Mouse (Mus musculus): ENCODE measurements at regions not wholly inside any gene's neighbourhood (a gene's known extent, or its start where the extent isn't known, plus 50 kb on each side); places are given as distances from the start of the nearest gene placed in this dataset.

GRCm38 (mm10) chr1:177382596-177383190 is 59.5 kb upstream of the Zbtb18 start:
- DNase-seq (no peak), ATAC-seq (peak; percentile 2; the same call in 1 of the 2 replicates)
- H3K4me1 ChIP-seq (ENCODE audit: insufficient read depth) = no peaks in the 10 kb centered on the region
- H3K4me3 ChIP-seq (ENCODE audit: low read depth, low read length) = no peak overlapping the region
- 24% methylated on average over 16 of the region's 16 CpGs for WGBS
- no peak for TF ChIP-seq CTCF (IDR thresholded peaks at IDR 0.05; ENCODE audit: low read depth)
- H3K9ac ChIP-seq = no peak overlapping the region
- H3K9me3 ChIP-seq (ENCODE audit: low read length) = no peaks in the 10 kb centered on the region
- H3K27me3 ChIP-seq (ENCODE audit: insufficient read depth, low read length) = no peaks in the 10 kb centered on the region
- no peaks in the 10 kb centered on the region for H3K36me3 ChIP-seq (ENCODE audit: insufficient read depth)
- H3K27ac ChIP-seq (ENCODE audit: low read depth, low read length) = no peak overlapping the region
- H3K4me2 ChIP-seq (ENCODE audit: low read depth) = no peak overlapping the region

- ATAC-seq = peak; percentile 32
- no peaks in the 10 kb centered on the region for H3K9me3 ChIP-seq (ENCODE audit: low read length)
- no peak overlapping the region for H3K4me2 ChIP-seq (ENCODE audit: low read depth)
- no peak for DNase-seq
- no peak overlapping the region for H3K9ac ChIP-seq
- H3K4me3 ChIP-seq (ENCODE audit: low read depth, low read length) = no peak overlapping the region
- H3K36me3 ChIP-seq (ENCODE audit: insufficient read depth) = no peaks in the 10 kb centered on the region
- no peak for TF ChIP-seq CTCF (IDR thresholded peaks at IDR 0.05; ENCODE audit: low read depth)
- 62% methylated on average over 4 of the region's 4 CpGs for WGBS
- H3K27me3 ChIP-seq (ENCODE audit: insufficient read depth, low read length) = no peaks in the 10 kb centered on the region
- no peak overlapping the region for H3K27ac ChIP-seq (ENCODE audit: low read depth, low read length)
- H3K4me1 ChIP-seq (ENCODE audit: insufficient read depth) = no peaks in the 10 kb centered on the region
Measured at GRCm38 (mm10) chr1:177382147-177382546, 60.0 kb upstream of the Zbtb18 start.

- ATAC-seq (peak; percentile 29; the same call in 1 of the 2 replicates), DNase-seq (no peak)
- H3K9ac ChIP-seq = no peak overlapping the region
- H3K9me3 ChIP-seq (ENCODE audit: low read length) = no peaks in the 10 kb centered on the region
- no peak overlapping the region for H3K27ac ChIP-seq (ENCODE audit: low read depth, low read length)
- no peak overlapping the region for H3K4me2 ChIP-seq (ENCODE audit: low read depth)
- no peaks in the 10 kb centered on the region for H3K36me3 ChIP-seq (ENCODE audit: insufficient read depth)
- no peak for TF ChIP-seq CTCF (IDR thresholded peaks at IDR 0.05; ENCODE audit: low read depth)
- H3K4me1 ChIP-seq (ENCODE audit: insufficient read depth) = peaks cover 6% of the 10 kb centered on the region; the same call in 1 of the 2 replicates
- no peak overlapping the region for H3K4me3 ChIP-seq (ENCODE audit: low read depth, low read length)
- H3K27me3 ChIP-seq (ENCODE audit: insufficient read depth, low read length) = no peaks in the 10 kb centered on the region
- 43% methylated on average over 3 of the region's 3 CpGs for WGBS
Measured at GRCm38 (mm10) chr1:177378112-177378511, 64.0 kb upstream of the Zbtb18 start.

- Histone ChIP-seq H3K4me2 (ENCODE audit: low read depth) (no peak overlapping the region), H3K9ac (no peak overlapping the region), H3K27me3 (ENCODE audit: insufficient read depth, low read length) (no peaks in the 10 kb centered on the region), H3K4me3 (ENCODE audit: low read depth, low read length) (no peak overlapping the region), H3K4me1 (ENCODE audit: insufficient read depth) (peaks cover 11% of the 10 kb centered on the region; the same call in 1 of the 2 replicates), H3K9me3 (ENCODE audit: low read length) (no peaks in the 10 kb centered on the region), H3K36me3 (ENCODE audit: insufficient read depth) (no peaks in the 10 kb centered on the region), H3K27ac (ENCODE audit: low read depth, low read length) (no peak overlapping the region)
- WGBS = 3% methylated on average over 5 of the region's 5 CpGs
- ATAC-seq (peak; percentile 66), DNase-seq (peak; percentile 36)
- no peak for TF ChIP-seq CTCF (IDR thresholded peaks at IDR 0.05; ENCODE audit: low read depth)
Measured at GRCm38 (mm10) chr1:177373226-177373825, 68.8 kb upstream of the Zbtb18 start.

GRCm38 (mm10) chr1:177372066-177372465 is 70.1 kb upstream of the Zbtb18 start:
- H3K27ac ChIP-seq (ENCODE audit: low read depth, low read length) = no peak overlapping the region
- no peak for ATAC-seq

GRCm38 (mm10) chr1:177367864-177368610 is 74.1 kb upstream of the Zbtb18 start:
- DNase-seq (no peak), ATAC-seq (no peak)
- H3K9me3 ChIP-seq (ENCODE audit: low read length) = no peaks in the 10 kb centered on the region
- no peak overlapping the region for H3K9ac ChIP-seq
- H3K27me3 ChIP-seq (ENCODE audit: insufficient read depth, low read length) = no peaks in the 10 kb centered on the region
- H3K36me3 ChIP-seq (ENCODE audit: insufficient read depth) = no peaks in the 10 kb centered on the region
- no peak overlapping the region for H3K4me2 ChIP-seq (ENCODE audit: low read depth)
- 91% methylated on average over 9 of the region's 9 CpGs for WGBS
- TF ChIP-seq CTCF (IDR thresholded peaks at IDR 0.05; ENCODE audit: low read depth) = no peak
- no peak overlapping the region for H3K27ac ChIP-seq (ENCODE audit: low read depth, low read length)
- no peak overlapping the region for H3K4me3 ChIP-seq (ENCODE audit: low read depth, low read length)
- H3K4me1 ChIP-seq (ENCODE audit: insufficient read depth) = peaks cover 5% of the 10 kb centered on the region; the same call in 1 of the 2 replicates

More at GRCm38 (mm10) chr1:177372066-177372465, 70.1 kb upstream of the Zbtb18 start:
- Histone ChIP-seq H3K9me3 (ENCODE audit: low read length) (no peaks in the 10 kb centered on the region), H3K27me3 (ENCODE audit: insufficient read depth, low read length) (no peaks in the 10 kb centered on the region), H3K4me2 (ENCODE audit: low read depth) (no peak overlapping the region), H3K4me3 (ENCODE audit: low read depth, low read length) (no peak overlapping the region), H3K4me1 (ENCODE audit: insufficient read depth) (peaks cover 11% of the 10 kb centered on the region; the same call in 1 of the 2 replicates), H3K36me3 (ENCODE audit: insufficient read depth) (no peaks in the 10 kb centered on the region), H3K9ac (no peak overlapping the region)
- WGBS = 55% methylated on average over 10 of the region's 10 CpGs
- TF ChIP-seq CTCF (IDR thresholded peaks at IDR 0.05; ENCODE audit: low read depth) = no peak
- peak; percentile 14 for DNase-seq

GRCm38 (mm10) chr1:177366914-177367313 is 75.2 kb upstream of the Zbtb18 start:
- no peak overlapping the region for H3K9ac ChIP-seq
- H3K4me3 ChIP-seq (ENCODE audit: low read depth, low read length) = no peak overlapping the region
- 29% methylated on average over 6 of the region's 6 CpGs for WGBS
- no peak overlapping the region for H3K4me2 ChIP-seq (ENCODE audit: low read depth)
- no peak for DNase-seq
- no peaks in the 10 kb centered on the region for H3K27me3 ChIP-seq (ENCODE audit: insufficient read depth, low read length)
- H3K27ac ChIP-seq (ENCODE audit: low read depth, low read length) = peak overlapping the region; percentile 62
- H3K9me3 ChIP-seq (ENCODE audit: low read length) = no peaks in the 10 kb centered on the region
- no peaks in the 10 kb centered on the region for H3K36me3 ChIP-seq (ENCODE audit: insufficient read depth)
- ATAC-seq = peak; percentile 64; the same call in 1 of the 2 replicates
- no peak for TF ChIP-seq CTCF (IDR thresholded peaks at IDR 0.05; ENCODE audit: low read depth)
- H3K4me1 ChIP-seq (ENCODE audit: insufficient read depth) = no peaks in the 10 kb centered on the region

All from forebrain, postnatal 0 days (tissue).